Mouse (Mus musculus): Measurements from ENCODE around the gene Pigc. TPM values are rescaled to one million over a fixed set of nuclear protein-coding genes. Genes with fewer than 3 reads are reported as not detected.
A peak's percentile ranks its signal among the peaks of the same experiment; 100 is the strongest.

Pigc gene
- polyA plus RNA-seq, 1 experiment, result 16.6 TPM

- H3K27ac ChIP-seq (ENCODE audit: insufficient read depth, low read depth, low read length), result no peak overlapping the region
- H3K4me1 ChIP-seq (ENCODE audit: control insufficient read depth, insufficient read depth, low read length), result no peaks in the 10 kb centered on the region
- TF ChIP-seq POLR2A (IDR thresholded peaks at IDR 0.05; ENCODE audit: low read depth, low read length) (no peak), CTCF (conservative IDR thresholded peaks at IDR 0.05; ENCODE audit: insufficient read depth, insufficient read length, low read depth, low read length) (no peak)
- 78% methylated on average over 5 of the region's 5 CpGs for WGBS
- no peaks in the 10 kb centered on the region for H3K36me3 ChIP-seq (ENCODE audit: control insufficient read depth, insufficient read depth, low read length)
- no peak overlapping the region for H3K4me3 ChIP-seq (ENCODE audit: insufficient read depth, low read depth, low read length)
- no peak for DNase-seq
- H3K27me3 ChIP-seq (replicated peaks; ENCODE audit: control insufficient read depth, insufficient read depth, low read length), result no peaks in the 10 kb centered on the region
Measured at GRCm38 (mm10) chr1:161955846-161956245, 13.1 kb upstream of the Pigc start.

GRCm38 (mm10) chr1:161957964-161958950 is 10.7 kb upstream of the Pigc start:
- Histone ChIP-seq H3K4me3 (ENCODE audit: insufficient read depth, low read depth, low read length) (no peak overlapping the region), H3K27me3 (replicated peaks; ENCODE audit: control insufficient read depth, insufficient read depth, low read length) (no peaks in the 10 kb centered on the region), H3K4me1 (ENCODE audit: control insufficient read depth, insufficient read depth, low read length) (peaks cover 3% of the 10 kb centered on the region; the same call in 1 of the 2 replicates), H3K27ac (ENCODE audit: insufficient read depth, low read depth, low read length) (no peak overlapping the region), H3K36me3 (ENCODE audit: control insufficient read depth, insufficient read depth, low read length) (no peaks in the 10 kb centered on the region)
- DNase-seq, result no peak
- WGBS, result 75% methylated on average over 19 of the region's 19 CpGs
- no peak for TF ChIP-seq POLR2A (IDR thresholded peaks at IDR 0.05; ENCODE audit: low read depth, low read length)
- TF ChIP-seq CTCF (conservative IDR thresholded peaks at IDR 0.05; ENCODE audit: insufficient read depth, insufficient read length, low read depth, low read length), result no peak

GRCm38 (mm10) chr1:161962465-161963377 is 6.3 kb upstream of the Pigc start:
- WGBS, result 35% methylated on average over 3 of the region's 3 CpGs
- no peak for TF ChIP-seq POLR2A (IDR thresholded peaks at IDR 0.05; ENCODE audit: low read depth, low read length)
- peak; percentile 65 for TF ChIP-seq CTCF (conservative IDR thresholded peaks at IDR 0.05; ENCODE audit: insufficient read depth, insufficient read length, low read depth, low read length)
- Histone ChIP-seq H3K4me1 (ENCODE audit: control insufficient read depth, insufficient read depth, low read length) (peaks cover 3% of the 10 kb centered on the region; the same call in 1 of the 2 replicates), H3K36me3 (ENCODE audit: control insufficient read depth, insufficient read depth, low read length) (no peaks in the 10 kb centered on the region), H3K4me3 (ENCODE audit: insufficient read depth, low read depth, low read length) (no peak overlapping the region), H3K27me3 (replicated peaks; ENCODE audit: control insufficient read depth, insufficient read depth, low read length) (no peaks in the 10 kb centered on the region), H3K27ac (ENCODE audit: insufficient read depth, low read depth, low read length) (no peak overlapping the region)
- DNase-seq, result peak; percentile 28

GRCm38 (mm10) chr1:161967936-161968335 is 1.1 kb upstream of the Pigc start:
- DNase-seq, result no peak
- H3K27ac ChIP-seq (ENCODE audit: insufficient read depth, low read depth, low read length), result no peak overlapping the region
- H3K4me3 ChIP-seq (ENCODE audit: insufficient read depth, low read depth, low read length), result no peak overlapping the region
- 56% methylated on average over 2 of the region's 2 CpGs for WGBS
- no peaks in the 10 kb centered on the region for H3K36me3 ChIP-seq (ENCODE audit: control insufficient read depth, insufficient read depth, low read length)
- no peaks in the 10 kb centered on the region for H3K27me3 ChIP-seq (replicated peaks; ENCODE audit: control insufficient read depth, insufficient read depth, low read length)
- H3K4me1 ChIP-seq (ENCODE audit: control insufficient read depth, insufficient read depth, low read length), result no peaks in the 10 kb centered on the region; the same call in 1 of the 2 replicates
- TF ChIP-seq POLR2A (IDR thresholded peaks at IDR 0.05; ENCODE audit: low read depth, low read length) (no peak), CTCF (conservative IDR thresholded peaks at IDR 0.05; ENCODE audit: insufficient read depth, insufficient read length, low read depth, low read length) (no peak)

GRCm38 (mm10) chr1:161970874-161971273 is 1.9 kb downstream of the Pigc start:
- WGBS, result 95% methylated on average over 9 of the region's 9 CpGs
- DNase-seq, result no peak
- Histone ChIP-seq H3K4me3 (ENCODE audit: insufficient read depth, low read depth, low read length) (no peak overlapping the region), H3K36me3 (ENCODE audit: control insufficient read depth, insufficient read depth, low read length) (no peaks in the 10 kb centered on the region), H3K27ac (ENCODE audit: insufficient read depth, low read depth, low read length) (no peak overlapping the region), H3K4me1 (ENCODE audit: control insufficient read depth, insufficient read depth, low read length) (peaks cover 4% of the 10 kb centered on the region; the same call in 1 of the 2 replicates), H3K27me3 (replicated peaks; ENCODE audit: control insufficient read depth, insufficient read depth, low read length) (no peaks in the 10 kb centered on the region)
- no peak for TF ChIP-seq CTCF (conservative IDR thresholded peaks at IDR 0.05; ENCODE audit: insufficient read depth, insufficient read length, low read depth, low read length)
- TF ChIP-seq POLR2A (IDR thresholded peaks at IDR 0.05; ENCODE audit: low read depth, low read length), result no peak

GRCm38 (mm10) chr1:161972233-161972632 is 3.2 kb downstream of the Pigc start:
- H3K27me3 ChIP-seq (replicated peaks; ENCODE audit: control insufficient read depth, insufficient read depth, low read length), result no peaks in the 10 kb centered on the region
- no peak overlapping the region for H3K27ac ChIP-seq (ENCODE audit: insufficient read depth, low read depth, low read length)
- no peak overlapping the region for H3K4me3 ChIP-seq (ENCODE audit: insufficient read depth, low read depth, low read length)
- 64% methylated on average over 8 of the region's 8 CpGs for WGBS
- DNase-seq, result no peak
- H3K4me1 ChIP-seq (ENCODE audit: control insufficient read depth, insufficient read depth, low read length), result peaks cover 9% of the 10 kb centered on the region; the same call in 1 of the 2 replicates
- no peaks in the 10 kb centered on the region for H3K36me3 ChIP-seq (ENCODE audit: control insufficient read depth, insufficient read depth, low read length)
- no peak for TF ChIP-seq CTCF (conservative IDR thresholded peaks at IDR 0.05; ENCODE audit: insufficient read depth, insufficient read length, low read depth, low read length)
- TF ChIP-seq POLR2A (IDR thresholded peaks at IDR 0.05; ENCODE audit: low read depth, low read length), result no peak

Measured in kidney, adult 2 months (tissue).